Mouse (Mus musculus) regulatory T cell (primary cell): ENCODE measurements around the gene Cap2.

ENCODE experiments used
- in situ Hi-C: fragments of 300-600 bp; cut with MboI, MseI; formaldehyde crosslinking; loops from one replicate; pipeline ENCODE4 v1.15.1; 2025; ENCODE audit warnings: high pct_unique_total_duplicates

Cap2 gene

DNA sequence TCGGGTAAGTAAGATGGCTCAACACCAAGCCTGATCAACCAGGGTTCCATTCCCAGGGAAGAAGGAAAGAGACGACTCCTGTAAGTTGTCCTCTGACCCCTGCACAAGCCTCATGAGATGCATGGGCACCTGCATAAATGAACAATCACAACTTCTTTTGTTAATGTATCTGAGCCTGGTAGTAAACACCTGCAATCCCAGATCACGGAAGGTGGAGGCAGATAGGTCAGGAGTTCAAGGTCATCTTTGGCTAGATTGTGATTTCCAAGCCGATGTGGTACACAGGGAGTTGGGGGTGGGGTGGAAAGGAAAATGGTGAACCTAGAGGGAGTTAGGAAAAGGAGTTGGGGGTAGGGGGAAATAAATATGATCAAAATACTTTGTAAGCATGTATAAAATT, 131.1 kb downstream of the Cap2 start:
- in situ Hi-C loops, result loop anchor here (10.0 kb wide), 2 partner anchors 218 to 318 kb away; partner anchors contain the start of gene Rbm24

DNA sequence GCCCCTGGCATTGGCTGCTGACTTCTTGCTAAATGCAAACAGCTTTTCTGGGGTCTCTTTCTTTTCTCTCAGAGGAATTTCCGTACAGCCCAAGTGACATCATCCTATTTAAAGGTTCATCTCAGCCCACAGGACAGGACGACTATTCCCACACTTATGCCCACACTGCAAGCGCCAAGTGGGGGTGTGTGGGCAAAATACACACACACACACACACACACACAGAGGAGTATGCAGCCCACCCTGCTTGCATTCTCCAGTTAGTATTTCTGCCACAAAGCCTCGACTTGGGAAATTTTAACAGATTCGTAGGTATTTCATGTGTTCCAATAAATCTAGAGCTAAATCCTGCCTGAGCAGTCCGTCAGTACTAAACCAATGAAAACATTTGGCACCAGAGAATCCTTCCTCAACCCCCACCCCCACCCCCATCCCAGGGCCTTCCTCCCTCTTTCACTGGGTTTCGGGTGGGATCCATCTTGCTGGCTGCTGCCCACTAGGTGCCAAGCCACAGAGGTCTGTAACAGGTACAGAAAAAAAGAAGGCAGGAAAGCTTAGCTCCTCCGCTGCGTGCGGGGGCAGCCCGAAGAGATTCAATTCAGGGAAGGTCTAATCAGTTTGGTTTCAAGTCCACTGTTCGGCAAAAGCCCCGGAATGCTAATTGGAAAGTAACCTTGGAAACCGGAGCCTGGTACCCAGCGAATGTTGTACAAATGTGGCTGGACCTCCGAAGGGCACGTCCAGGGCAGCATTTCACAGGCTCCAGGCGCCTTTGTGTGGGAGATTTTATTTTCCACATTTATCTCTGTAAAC, 131.9 kb downstream of the Cap2 start:
- in situ Hi-C loops, result loop anchor here (10.0 kb wide), 2 partner anchors 219 to 319 kb away; partner anchors contain the start of gene Rbm24

DNA sequence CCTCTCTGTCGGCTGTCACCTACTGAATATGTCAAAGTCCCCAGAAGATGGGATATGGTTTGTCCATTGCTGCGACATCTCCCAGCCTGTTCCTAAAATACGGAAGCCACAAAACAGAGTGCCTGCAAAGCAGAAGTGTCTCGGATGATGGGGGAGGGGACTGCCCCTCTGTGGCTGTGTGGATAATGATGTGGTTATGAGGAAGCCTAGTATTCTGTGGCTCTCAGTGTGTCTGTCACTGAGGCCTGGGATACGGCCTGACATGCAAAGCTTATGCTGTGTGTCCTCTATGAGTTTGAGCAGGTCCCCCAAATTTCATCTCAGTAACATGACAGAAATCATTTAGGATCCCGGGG, 132.5 kb downstream of the Cap2 start:
- in situ Hi-C loops, result loop anchor here (10.0 kb wide), 2 partner anchors 219 to 319 kb away; partner anchors contain the start of gene Rbm24

- in situ Hi-C loops, result no loop called here
Measured at GRCm38 (mm10) chr13:46640608-46641468, 139.2 kb downstream of the Cap2 start.

DNA sequence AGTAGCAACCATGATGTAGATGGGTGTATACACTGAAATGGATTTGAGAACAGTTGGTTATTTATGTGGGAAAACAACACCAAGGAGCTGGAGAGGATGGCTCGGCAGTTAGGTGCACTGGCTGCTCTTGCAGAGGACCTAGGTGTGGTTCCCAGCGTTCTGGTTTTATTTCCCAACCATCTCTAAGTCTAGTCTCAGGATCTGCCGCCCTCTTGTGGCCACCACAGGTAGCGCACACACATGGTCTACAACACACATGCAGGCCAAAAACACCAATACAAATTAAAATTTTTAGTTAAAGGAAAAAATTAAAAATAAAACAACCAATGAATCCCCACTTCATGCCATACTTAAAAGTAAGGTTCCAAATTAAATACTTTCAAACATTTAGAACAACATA, 140.7 kb downstream of the Cap2 start:
- in situ Hi-C loops, result no loop called here

- in situ Hi-C loops, result no loop called here
Measured at GRCm38 (mm10) chr13:46644175-46644574, 142.5 kb downstream of the Cap2 start.

DNA sequence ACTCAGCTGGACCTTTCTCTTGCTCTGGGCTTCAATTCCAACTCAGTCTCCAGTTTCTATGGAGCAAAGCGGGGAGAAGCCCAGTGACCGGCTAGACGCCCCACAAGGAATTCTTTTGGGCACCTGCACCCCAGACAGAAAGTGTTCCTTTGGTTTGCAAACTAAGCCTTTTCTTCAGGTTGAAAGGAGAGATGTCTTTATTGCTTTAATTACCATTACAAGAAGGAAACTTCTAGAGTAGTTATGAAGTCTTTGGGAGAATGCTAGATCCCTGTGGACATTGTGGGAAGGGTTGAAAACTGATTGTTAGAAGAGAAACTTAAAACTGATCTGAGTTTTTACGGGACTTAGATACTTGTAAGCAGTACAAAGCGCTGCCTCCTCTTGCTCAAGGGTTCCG, 143.8 kb downstream of the Cap2 start:
- in situ Hi-C loops, result no loop called here

DNA sequence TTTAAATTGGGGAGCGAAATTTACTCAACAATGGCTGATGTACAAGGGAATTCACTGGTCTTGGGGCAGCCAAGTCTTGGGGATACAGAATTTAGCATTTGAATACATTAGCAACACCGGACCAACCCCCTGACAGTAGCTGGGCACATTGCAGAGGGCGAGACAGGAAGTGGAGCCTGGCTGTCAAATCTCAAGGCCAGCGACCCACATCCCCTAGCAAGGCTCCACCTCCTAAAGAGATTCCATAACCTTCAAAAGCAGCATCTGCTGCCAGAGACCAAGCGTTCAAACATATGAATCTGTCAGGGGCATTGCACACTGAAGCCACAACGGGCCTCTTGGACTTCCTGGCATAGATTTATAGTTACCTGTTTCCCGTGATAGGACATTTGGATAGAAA, 150.2 kb downstream of the Cap2 start:
- in situ Hi-C loops, result no loop called here

GRCm38 (mm10) chr13:46652671-46653070, 151.0 kb downstream of the Cap2 start:
- in situ Hi-C loops, result no loop called here

- in situ Hi-C loops, result no loop called here
Measured at GRCm38 (mm10) chr13:46653671-46654070, 152.0 kb downstream of the Cap2 start.

- in situ Hi-C loops, result no loop called here
Measured at GRCm38 (mm10) chr13:46654566-46654965, 152.9 kb downstream of the Cap2 start.

GRCm38 (mm10) chr13:46659211-46659610, 157.6 kb downstream of the Cap2 start:
- in situ Hi-C loops, result no loop called here

GRCm38 (mm10) chr13:46663461-46663964, 161.9 kb downstream of the Cap2 start:
- in situ Hi-C loops, result loop anchor here (5.0 kb wide), 1 partner anchor 351 kb away; no protein-coding TSS in a partner anchor

GRCm38 (mm10) chr13:46669048-46669619, 167.5 kb downstream of the Cap2 start, which contains the start of gene Fam8a1:
Gene Fam8a1 (plus strand): TSS chr13:46669522.
- in situ Hi-C loops, result no loop called here

GRCm38 (mm10) chr13:46669620-46670271, 168.1 kb downstream of the Cap2 start:
- in situ Hi-C loops, result loop anchor here (10.0 kb wide), 1 partner anchor 815 kb away; no protein-coding TSS in a partner anchor

DNA sequence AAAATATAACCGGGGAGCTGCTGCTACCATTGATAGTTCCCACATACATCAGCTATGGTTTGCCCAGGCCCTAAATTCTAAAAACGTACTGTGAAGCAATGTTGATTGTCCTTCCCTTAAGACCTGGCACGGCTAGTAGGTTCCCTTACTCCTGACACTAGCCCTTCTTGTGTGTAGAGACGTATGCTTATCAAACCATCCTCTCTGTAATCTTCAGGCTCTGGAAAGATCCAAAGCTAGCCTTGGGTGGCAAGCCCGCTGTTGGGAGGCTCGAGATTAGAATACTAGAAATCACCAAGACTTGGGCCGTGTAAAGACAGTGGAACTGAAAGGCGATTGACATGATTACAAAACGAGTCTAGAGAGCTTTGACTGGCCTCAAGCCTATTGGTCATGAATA, 168.9 kb downstream of the Cap2 start:
- in situ Hi-C loops, result loop anchor here (10.0 kb wide), 1 partner anchor 816 kb away; no protein-coding TSS in a partner anchor

DNA sequence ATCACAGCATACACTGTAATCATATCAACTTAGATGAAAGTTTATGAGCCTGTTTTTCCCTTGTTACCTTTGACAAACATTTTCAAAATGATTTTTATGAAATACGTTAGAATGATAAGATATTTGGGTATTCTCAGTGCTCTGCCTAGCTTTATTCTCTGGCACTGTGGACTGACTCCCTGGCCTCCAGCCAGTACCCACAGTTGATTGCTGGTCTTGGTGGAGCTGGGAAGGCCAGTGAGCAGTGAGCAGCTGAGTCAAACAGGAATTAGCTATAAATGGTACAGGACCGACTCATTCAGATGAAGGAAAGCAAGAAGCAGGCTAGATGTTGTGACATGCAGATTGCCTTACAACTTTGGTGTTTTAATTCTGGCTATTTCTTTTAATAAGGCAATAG, 173.0 kb downstream of the Cap2 start:
- in situ Hi-C loops, result loop anchor here (10.0 kb wide), 1 partner anchor 820 kb away; no protein-coding TSS in a partner anchor

DNA sequence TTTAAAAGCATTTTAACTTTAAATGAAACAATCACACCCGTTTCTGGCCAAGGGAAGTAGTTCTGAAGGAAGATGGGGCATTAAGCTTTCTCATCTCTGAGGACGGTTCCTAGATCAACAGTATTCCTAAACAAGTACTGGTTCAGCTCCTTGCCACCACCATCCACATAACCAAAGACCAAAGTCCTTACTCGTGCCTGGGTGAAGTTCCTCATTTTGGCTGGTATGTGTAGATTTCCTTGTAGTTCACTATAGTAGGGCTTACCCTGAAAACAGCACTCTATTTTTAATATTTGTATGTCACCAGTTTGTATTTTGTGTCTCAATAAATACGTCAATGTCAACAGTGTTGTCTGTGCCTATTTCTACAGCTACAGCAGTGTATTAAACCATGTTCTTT, 176.1 kb downstream of the Cap2 start:
- in situ Hi-C loops, result loop anchor here (10.0 to 25.0 kb wide), 2 partner anchors 410 to 823 kb away; no protein-coding TSS in a partner anchor

- in situ Hi-C loops, result loop anchor here (5.0 to 25.0 kb wide), 2 partner anchors 34 to 404 kb away; no protein-coding TSS in a partner anchor
Measured at GRCm38 (mm10) chr13:46682921-46683320, 181.3 kb downstream of the Cap2 start.

DNA sequence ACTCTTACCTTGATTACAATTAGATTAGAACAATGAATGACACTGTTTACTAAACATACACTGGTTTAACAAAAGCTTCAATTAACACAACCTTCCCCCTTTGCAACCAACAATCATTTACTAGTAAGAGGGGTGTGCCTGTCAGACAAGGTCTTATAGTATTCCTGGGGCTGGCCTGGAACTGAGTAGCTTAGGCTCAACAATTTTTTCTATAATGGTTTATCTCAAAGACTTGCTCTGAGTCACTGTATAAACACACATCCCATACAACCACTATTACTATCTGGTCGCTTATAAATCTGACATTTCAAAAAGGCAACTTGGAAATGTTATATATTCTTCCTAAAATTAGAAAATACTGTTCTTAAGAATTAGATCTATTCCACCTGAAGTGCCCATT, 181.7 kb downstream of the Cap2 start:
- in situ Hi-C loops, result loop anchor here (5.0 to 25.0 kb wide), 2 partner anchors 34 to 404 kb away; no protein-coding TSS in a partner anchor
